Mouse (Mus musculus) thymus, postnatal 4 days (tissue): ENCODE measurements around the gene Camsap2.

Experiments used
- DNase-seq: peaks from one replicate; pipeline ENCODE4 v3.0.0; 2021

Camsap2 gene

DNA sequence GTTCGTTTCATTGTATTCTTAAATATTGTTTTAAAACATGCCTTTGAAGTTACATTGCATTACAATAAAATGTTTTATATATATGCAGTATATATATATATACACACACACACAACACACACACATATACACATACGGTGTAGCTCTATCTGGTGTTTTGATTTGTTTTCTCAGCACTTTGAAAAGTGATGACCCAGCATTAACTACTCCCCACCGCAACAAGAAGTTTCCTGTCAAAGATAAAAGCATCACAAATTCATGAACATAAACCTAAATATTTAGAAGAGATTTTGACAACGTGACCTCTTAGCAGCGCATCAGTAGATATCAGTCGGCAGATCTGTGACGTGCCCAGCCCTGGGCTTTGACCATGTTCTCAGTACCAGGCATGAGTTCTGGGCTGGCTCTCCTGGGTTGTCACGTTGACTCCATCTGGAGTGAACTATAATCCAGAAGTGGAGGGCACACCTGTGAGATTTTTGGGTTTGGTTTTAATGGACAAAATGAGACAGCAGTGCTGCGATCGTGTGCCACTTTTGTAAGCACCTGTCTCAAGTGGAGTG, 91.3 kb downstream of the Camsap2 start:
- DNase-seq: no peak

DNA sequence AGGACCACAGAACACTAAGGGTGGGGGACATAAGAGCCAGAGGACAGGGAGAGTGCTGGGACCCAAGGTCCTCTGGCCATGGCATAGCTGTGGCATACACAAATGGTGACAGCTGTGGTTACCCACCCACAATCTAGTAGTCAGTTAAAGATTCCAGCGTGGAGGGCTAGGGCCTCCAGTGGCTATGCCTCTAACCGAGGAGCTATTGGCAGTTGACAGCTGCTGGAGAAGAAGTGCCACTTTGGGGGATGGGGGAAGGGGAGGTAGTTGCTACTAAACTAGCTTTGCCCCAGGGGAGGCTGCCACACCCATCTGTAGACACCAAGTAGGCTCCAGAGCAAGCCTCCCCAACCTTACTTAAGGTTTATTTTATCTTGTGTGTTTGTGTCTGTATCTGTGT, 92.4 kb downstream of the Camsap2 start:
- peak; percentile 70 for DNase-seq

DNA sequence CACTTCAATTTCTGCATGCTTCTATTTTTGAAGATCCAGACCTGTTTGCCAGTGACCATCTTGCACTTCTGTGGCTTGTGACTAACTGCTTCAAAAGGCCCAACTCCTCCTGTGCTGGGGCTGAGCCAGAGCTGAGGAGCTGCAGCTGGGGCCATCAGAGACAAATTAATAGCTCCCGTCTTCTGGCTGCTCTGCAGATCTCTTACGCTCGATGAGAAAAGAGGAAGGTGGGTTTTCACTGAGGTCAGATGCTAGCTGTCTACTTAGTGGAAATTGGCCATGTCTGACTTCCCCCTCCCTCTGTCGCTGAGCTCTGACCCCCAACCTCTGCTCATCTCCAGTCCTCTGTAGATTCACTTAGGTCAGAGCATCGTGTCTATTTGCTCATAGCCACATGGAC, 96.2 kb downstream of the Camsap2 start:
- DNase-seq: no peak

DNA sequence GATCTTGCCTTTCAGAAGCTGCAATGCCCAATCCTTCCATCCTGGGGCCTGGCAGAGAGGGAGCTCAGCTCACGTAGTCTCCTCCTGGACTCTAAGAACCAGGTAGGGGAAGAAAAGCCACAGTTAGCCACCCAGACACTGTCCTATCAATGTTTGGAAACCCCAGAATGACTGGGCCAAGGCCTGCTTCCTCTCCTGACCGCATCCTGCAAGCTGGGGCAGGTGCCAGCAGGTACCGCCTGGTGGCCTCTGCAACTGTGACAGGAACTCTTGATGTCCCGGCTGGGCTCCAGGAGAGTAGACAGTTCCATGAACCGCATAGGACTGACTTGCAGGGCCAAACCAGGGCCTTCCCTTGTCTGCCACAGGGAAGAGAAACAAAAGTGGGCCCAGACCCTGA, 98.5 kb downstream of the Camsap2 start:
- DNase-seq: peak; percentile 47

GRCm38 (mm10) chr1:136244469-136244868, 101.4 kb downstream of the Camsap2 start:
- no peak for DNase-seq

DNA sequence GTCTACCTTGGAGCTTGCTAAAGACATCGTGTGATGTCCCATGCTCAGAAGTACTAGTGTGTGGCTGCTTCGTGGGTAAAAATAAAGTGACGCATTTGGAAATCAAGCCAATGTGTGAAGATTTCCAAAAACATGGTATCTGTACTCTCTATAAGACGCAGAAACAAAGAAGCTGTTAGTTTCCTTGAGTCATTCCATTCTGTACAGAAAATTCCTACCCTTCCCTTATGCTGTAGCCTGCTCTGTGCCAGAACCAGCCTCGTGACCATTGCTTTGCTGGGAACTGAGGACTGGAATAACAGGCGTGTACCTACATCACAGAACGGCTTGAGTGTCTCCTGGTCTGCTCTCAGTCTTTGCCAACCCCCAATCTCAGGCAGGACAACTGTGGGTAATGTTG, 104.1 kb downstream of the Camsap2 start:
- no peak for DNase-seq

DNA sequence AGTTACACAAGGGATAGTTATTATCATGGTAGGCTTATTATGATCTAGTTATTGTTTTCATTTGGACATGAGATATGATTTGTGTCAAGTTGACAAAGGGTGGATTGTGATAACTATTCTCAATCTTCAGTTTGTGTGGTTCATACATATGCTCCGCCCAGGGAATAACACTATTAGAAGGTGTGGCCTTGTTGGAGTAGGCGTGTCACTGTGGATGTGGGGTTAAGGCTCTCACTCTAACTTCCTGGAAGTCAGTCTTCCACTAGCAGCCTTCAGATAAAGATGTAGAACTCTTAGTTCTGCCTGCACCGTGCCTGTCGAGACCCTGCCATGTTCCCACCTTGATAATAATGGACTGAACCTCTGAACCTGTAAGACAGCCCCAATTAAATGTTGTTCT, 107.4 kb downstream of the Camsap2 start:
- DNase-seq: no peak

DNA sequence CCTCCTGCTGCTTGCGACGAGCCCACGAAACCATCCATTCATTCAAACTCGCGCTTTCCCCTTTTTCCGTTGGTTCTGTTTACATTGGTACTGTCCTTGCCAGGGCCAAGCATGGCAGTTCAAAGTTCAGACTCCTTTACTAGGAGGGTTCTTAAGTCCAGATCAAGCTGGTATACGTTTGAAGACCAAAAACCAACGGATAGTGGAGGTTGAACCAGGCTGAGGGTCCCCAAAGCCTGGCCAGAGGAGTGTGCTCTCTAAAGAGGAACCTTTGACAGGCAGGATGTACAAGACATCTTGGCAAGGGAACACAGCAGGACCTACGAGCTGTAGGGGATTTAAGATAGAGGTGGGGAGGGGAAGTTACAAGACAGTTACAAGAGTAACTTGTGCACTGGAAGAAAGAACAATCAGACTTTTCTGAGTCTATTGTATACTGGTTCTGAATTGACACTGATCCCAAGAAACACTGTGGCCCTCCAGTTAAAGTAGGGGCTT, 111.3 kb downstream of the Camsap2 start:
- DNase-seq: no peak

DNA sequence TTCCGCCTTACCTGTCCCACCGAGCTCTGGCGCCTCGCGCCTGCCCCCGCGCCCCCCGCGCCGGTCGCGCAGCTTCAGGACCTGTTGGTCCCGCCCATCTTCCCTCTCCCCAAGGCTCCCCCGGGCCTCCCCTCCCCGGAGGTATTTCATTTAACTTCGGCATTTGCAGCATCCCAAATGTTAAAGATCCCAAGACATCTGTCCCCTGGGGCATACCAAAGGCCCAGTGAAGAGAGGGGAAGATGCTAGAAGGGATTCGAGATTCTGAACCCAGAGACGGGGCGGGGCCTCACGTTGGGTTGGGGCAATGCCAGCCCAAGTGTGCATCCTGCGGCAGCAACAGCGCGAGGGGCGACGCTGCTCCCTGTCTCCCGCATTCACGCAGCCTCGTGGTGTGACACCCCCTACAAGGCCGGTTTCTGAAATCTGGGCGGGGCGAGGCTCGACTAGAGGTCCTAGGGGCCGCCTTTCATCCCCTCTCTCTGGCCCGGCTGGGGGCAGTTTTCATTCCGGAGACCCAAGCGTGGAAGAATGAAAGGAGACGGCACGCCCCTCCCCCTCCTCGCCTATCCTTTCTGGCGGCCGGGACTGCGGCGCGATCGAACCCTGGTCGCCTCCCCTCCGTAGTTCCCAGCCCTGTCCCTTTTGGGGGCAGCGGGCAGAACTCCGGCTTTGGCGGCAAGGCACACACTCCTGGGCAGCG, 111.9 kb downstream of the Camsap2 start, which contains the start of gene Inava:
Gene Inava, minus strand, starts transcription at position 373 of the 703 bp plus-strand sequence.
- DNase-seq: peak; percentile 72

DNA sequence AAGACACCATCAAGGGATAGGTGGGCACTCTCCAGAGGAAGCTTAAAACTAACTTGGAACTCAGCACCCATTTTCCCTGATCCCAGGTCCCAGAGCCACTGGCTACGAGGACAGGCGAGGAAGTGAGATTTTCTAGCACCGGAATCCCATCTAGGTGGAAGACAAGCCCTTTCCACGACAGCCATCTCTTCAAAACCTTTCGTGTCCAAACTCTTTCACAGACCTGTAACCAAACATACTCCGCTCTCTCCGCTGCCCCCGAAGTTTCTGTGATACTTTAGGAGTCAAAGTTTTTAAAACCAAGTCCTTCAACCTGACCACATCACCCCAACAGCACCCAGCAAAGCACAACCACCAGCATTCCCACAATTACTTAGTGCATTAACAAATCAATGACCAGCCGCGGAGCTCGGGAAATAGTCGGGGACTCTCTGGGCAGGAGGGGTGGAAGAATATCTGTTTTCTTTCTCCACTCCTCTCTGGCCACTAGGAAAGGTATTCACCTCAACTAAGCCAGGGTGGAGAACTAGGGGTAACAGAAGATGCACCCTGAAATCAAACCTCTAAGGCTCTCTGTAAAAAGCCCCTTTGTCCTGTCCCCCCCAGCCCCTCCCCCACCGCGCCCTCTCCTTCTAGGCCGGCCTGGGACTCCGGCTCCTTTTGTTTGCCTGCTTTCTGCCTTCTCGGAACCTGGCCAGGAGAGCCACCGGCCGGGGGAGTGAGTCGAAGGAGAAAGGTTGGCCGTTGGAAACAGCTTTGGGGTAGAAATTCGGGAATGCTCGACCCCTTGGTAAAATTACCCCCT, 112.7 kb downstream of the Camsap2 start:
- DNase-seq: no peak

DNA sequence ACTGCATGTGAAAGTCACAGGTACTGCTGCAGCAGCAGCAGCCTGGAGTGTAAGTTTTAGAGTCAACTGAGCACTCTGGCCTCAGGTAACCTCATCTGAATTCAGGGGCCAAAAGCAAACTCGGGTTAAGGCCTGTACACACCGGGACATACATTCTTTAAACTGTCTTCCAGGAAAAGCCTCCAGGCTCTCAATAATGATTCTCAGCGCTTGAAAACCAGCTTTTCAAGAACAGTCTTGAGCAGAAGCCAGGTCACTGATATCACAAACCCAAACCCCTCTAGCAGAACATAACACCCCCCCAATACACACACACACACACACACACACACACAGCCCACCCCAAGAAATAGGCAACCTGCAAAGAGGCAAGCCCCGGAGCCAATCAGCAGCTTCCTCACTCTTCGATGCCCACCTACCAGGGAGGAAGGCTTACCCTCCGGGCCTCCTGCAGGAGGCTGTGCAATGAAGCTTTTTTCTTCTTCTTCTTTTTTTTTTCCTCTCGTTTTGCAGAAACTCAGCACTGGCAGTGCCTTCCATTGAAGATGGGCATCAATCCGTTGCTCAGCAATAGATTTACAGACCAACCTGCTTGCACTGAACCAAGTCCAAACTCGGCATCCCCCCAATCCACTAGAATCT, 113.5 kb downstream of the Camsap2 start:
- DNase-seq: peak; percentile 49

DNA sequence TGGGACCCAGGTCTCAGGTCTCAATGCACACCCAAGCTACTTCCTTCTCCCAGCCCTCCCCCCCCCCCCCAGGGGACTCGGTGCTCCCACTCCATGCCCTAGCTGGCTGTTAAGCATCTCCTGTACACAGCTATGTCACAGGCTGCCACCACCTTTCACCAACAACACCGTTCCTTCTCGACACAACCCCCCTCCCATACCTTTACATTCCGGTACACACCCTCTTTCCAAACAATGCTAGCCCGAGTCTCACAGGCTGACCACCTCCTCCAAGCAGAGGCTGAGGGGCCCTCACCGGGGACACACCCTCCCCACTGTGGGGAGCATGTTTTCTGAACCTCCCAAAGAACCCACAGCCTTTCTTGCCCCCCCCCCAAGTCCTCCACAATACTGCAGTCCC, 114.3 kb downstream of the Camsap2 start:
- no peak for DNase-seq

GRCm38 (mm10) chr1:136230201-136230600, 115.7 kb downstream of the Camsap2 start:
- no peak for DNase-seq

DNA sequence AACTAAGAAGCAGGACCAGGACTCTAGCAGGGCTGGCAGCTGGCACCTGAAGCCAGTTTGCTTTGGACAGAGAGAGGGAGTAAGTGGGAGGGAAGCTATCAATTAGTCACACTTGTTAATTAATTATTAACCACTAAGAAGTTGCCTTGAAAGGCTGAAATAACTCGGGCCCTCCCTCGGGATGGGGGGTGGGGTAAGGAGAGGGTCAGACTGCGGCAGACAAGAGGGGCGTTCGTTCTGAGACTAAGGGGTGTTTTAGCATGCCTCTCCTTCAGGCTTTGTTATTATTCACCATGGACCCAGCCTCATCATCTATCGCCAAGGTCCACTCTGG, 116.9 kb downstream of the Camsap2 start:
- no peak for DNase-seq

- DNase-seq: peak; percentile 53
Measured at GRCm38 (mm10) chr1:136228328-136229039, 117.4 kb downstream of the Camsap2 start.

GRCm38 (mm10) chr1:136227870-136228269, 118.0 kb downstream of the Camsap2 start:
- DNase-seq: no peak

DNA sequence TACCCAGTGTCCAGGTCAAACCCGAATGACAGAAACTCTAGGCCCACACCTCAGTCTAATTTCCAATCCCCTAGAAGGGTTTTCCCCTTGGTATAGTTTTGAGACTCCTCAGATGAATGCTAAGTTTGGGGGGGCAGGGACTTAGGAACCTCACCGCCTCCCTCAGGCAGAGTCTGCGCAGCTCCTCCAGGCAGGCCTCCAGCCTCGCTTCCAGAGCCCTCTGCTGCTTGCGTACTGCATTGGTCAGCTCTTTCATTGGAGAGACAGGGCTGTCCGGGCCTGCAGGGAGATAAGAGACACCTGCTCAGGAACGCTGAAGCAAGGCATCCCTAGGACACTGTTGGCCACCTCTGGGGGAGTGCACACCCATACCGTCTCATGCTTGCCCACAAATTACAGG, 119.3 kb downstream of the Camsap2 start:
- no peak for DNase-seq

DNA sequence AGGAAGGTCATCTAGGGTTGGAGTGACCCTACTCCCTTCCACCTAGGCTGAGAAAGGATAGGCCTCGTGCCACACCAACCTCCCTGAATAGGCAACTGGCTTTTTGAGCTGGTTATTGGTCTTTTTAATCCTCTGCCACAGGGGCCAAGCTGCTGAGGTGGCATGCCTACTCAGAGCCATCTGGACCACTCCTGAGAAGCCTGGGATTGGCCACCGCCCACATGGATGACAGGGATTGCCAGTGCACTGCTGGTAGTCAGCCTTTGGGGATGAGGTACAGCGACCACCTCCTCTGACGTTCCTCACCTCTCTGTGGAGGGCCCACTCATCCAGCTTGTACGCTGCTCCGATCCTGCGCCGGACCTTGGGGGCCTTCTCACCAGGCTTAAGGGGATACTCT, 120.1 kb downstream of the Camsap2 start:
- no peak for DNase-seq

DNA sequence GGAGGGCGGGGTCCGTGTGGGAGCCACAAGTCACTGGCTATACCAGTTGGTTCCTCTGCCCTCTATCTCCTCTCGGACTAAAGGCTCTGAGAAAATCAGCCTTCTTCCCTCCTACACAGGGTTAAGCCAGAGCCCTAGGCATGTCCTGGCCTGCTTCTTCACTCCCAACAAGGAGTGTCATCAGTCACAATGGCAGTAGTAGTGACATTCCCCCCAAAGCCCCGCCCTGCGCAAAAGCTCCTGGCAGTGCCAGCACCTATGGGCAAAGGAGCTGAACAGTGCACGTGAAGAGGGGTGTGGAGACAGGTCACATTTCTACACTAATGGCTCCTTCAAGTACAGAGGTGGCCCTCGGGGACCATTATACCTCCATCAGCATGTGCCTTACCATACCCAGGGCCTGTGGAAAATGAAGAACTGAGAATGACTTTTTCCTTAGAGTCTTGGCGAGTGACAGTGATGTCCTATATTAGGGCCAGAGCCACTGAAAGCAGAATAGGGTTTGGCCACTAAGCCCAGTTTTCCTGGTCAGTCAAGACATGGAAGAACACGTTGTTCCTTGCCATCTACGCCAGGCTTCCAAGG, 122.1 kb downstream of the Camsap2 start:
- no peak for DNase-seq

GRCm38 (mm10) chr1:136222386-136222785, 123.5 kb downstream of the Camsap2 start:
- DNase-seq: no peak

- no peak for DNase-seq
Measured at GRCm38 (mm10) chr1:136220037-136220871, 125.7 kb downstream of the Camsap2 start.
